Comparison of ENCODE assay signal across 29 mouse cellular contexts in the genomic region with DNA sequence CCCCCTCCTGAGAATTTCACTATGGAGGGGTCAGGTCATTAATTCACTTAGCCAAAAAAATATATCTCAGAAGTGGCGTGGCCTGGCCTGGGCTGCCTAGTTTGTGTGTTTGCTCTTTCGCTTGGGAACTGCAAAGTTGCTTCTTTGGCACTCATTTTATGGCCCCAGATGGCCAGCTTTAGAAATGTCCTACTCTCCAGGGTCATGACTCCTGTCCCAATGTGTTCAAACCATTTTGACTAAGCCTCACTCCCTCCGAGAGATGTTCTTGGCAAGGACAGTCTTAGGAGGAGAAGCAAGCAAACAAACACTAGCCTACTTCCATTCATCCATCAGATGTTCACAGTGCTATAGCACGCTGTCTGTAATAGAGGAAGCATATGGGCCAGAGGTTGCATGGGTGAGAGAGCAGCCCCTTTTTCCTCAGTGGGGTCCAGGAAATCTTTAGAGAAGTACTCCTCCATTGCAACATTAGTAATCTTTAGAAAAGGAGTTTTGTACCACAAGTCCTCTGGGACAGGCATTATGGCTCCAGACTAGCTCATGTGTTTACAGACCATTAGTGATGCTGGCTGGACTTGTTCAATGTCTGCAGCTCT. TPM values are rescaled to one million over a fixed set of nuclear protein-coding genes. Genes with fewer than 3 reads are reported as not detected.
DNase-seq lines count a peak whose midpoint lies in the region; ATAC-seq lines count a peak whose summit lies in the region.
"Had no signal": no experiment of that assay in that cellular context is flagged by ENCODE, and none has a peak within 500 bp of the region (broad histone marks: within the 10 kb centered on the region; RNA-seq: fewer than 3 reads in every experiment).

No protein-coding gene starts in this region.

- no peak overlapping the region for H3K9ac ChIP-seq in kidney, embryonic 14.5 days (ENCODE audit: low read depth, low read length)
- H3K9ac ChIP-seq in midbrain, embryonic 11.5 days (ENCODE audit: low read length): no peak overlapping the region
- H3K9ac ChIP-seq: embryonic facial prominence, embryonic 13.5 days; forebrain, embryonic 12.5 days; forebrain, embryonic 15.5 days; heart, embryonic 13.5 days; hindbrain, embryonic 13.5 days; intestine, embryonic 15.5 days had no signal

- H3K36me3 ChIP-seq in kidney, embryonic 14.5 days (ENCODE audit: control insufficient read depth, insufficient read depth, low read length): no peaks in the 10 kb centered on the region
- no peaks in the 10 kb centered on the region for H3K36me3 ChIP-seq in midbrain, embryonic 11.5 days (ENCODE audit: control insufficient read depth, insufficient read depth, low read length)
- H3K36me3 ChIP-seq: embryonic facial prominence, embryonic 10.5 days; embryonic facial prominence, embryonic 13.5 days; forebrain, embryonic 12.5 days; forebrain, embryonic 15.5 days; G1E; heart, embryonic 13.5 days; hindbrain, embryonic 10.5 days; hindbrain, embryonic 13.5 days; intestine, embryonic 15.5 days had no signal

- DNase-seq in heart, adult 18-20 months: peak; percentile 14 to 28
- no peak for DNase-seq in heart, postnatal 4 days
- DNase-seq in kidney, adult 11 months: peak; percentile 15
- DNase-seq in kidney, postnatal 4 days: no peak
- DNase-seq in kidney, postnatal 10 days: peak; percentile 11
- DNase-seq in midbrain, embryonic 11.5 days (ENCODE audit: low spot score, missing footprints): no peak
- DNase-seq: adrenal gland, adult 2 months; adrenal gland, postnatal 14 days; B cell, adult 2 months; cerebellum, adult 11 months; cerebellum, adult 2 months; cerebellum, adult 9-11 months; cerebellum, postnatal 36 days; embryo, embryonic 11 days; gastrocnemius, postnatal 25 days had no signal

- H3K9me3 ChIP-seq in kidney, embryonic 14.5 days (ENCODE audit: control insufficient read depth, low read length): no peaks in the 10 kb centered on the region
- no peaks in the 10 kb centered on the region for H3K9me3 ChIP-seq in midbrain, embryonic 11.5 days (ENCODE audit: control insufficient read depth, low read length)
- H3K9me3 ChIP-seq: embryonic facial prominence, embryonic 10.5 days; embryonic facial prominence, embryonic 13.5 days; forebrain, embryonic 12.5 days; forebrain, embryonic 15.5 days; heart, embryonic 13.5 days; hindbrain, embryonic 10.5 days; hindbrain, embryonic 13.5 days; intestine, embryonic 15.5 days had no signal

- no peaks in the 10 kb centered on the region for H3K4me1 ChIP-seq in kidney, embryonic 14.5 days (ENCODE audit: control insufficient read depth, insufficient read depth, low read length)
- no peaks in the 10 kb centered on the region for H3K4me1 ChIP-seq in midbrain, embryonic 11.5 days (ENCODE audit: control insufficient read depth, insufficient read depth, low read length)
- H3K4me1 ChIP-seq: embryonic facial prominence, embryonic 10.5 days; embryonic facial prominence, embryonic 13.5 days; hindbrain, embryonic 10.5 days; intestine, embryonic 15.5 days had no signal

- no peak for ATAC-seq in kidney, embryonic 14.5 days (ENCODE audit: low FRiP score, low TSS enrichment)
- peak; percentile 50 for ATAC-seq in granulocyte monocyte progenitor cell, adult 5-6 weeks (replicated peaks; ENCODE audit: poor library complexity, severe bottlenecking)
- ATAC-seq in midbrain, embryonic 11.5 days (ENCODE audit: low FRiP score): no peak
- ATAC-seq: forebrain, embryonic 15.5 days; hindbrain, embryonic 16.5 days; intestine, embryonic 15.5 days had no signal

- no peak overlapping the region for H3K4me2 ChIP-seq in kidney, embryonic 14.5 days (replicated peaks; ENCODE audit: low read depth, low read length)
- no peak overlapping the region for H3K4me2 ChIP-seq in midbrain, embryonic 11.5 days
- H3K4me2 ChIP-seq: embryonic facial prominence, embryonic 13.5 days; forebrain, embryonic 12.5 days; forebrain, embryonic 15.5 days; heart, embryonic 13.5 days; hindbrain, embryonic 13.5 days; intestine, embryonic 15.5 days had no signal

- no peaks in the 10 kb centered on the region for H3K27me3 ChIP-seq in kidney, embryonic 14.5 days (ENCODE audit: control insufficient read depth, insufficient read depth, low read length)
- H3K27me3 ChIP-seq in midbrain, embryonic 11.5 days (ENCODE audit: control insufficient read depth, insufficient read depth, low read length): no peaks in the 10 kb centered on the region
- H3K27me3 ChIP-seq: CH12.LX; embryonic facial prominence, embryonic 13.5 days; forebrain, embryonic 12.5 days; forebrain, embryonic 15.5 days; heart, embryonic 13.5 days; hindbrain, embryonic 13.5 days; intestine, embryonic 15.5 days had no signal

- H3K27ac ChIP-seq in kidney, embryonic 14.5 days (ENCODE audit: low read depth, low read length): no peak overlapping the region
- no peak overlapping the region for H3K27ac ChIP-seq in midbrain, embryonic 11.5 days (ENCODE audit: low read depth, low read length)
- H3K27ac ChIP-seq: embryonic facial prominence, embryonic 10.5 days; embryonic facial prominence, embryonic 13.5 days; forebrain, embryonic 12.5 days; forebrain, embryonic 15.5 days; heart, embryonic 13.5 days; hindbrain, embryonic 10.5 days; hindbrain, embryonic 13.5 days; intestine, embryonic 15.5 days had no signal

- no peak overlapping the region for H3K4me3 ChIP-seq in kidney, embryonic 14.5 days (ENCODE audit: low read length)
- H3K4me3 ChIP-seq in midbrain, embryonic 11.5 days (ENCODE audit: low read depth, low read length): no peak overlapping the region
- H3K4me3 ChIP-seq: embryonic facial prominence, embryonic 10.5 days; embryonic facial prominence, embryonic 13.5 days; erythroblast, embryonic 14.5 days; forebrain, embryonic 12.5 days; forebrain, embryonic 15.5 days; heart, embryonic 13.5 days; hindbrain, embryonic 10.5 days; hindbrain, embryonic 13.5 days; intestine, embryonic 15.5 days had no signal

- 58% methylated on average over 4 of the region's 4 CpGs for WGBS in kidney, embryonic 14.5 days
- WGBS in midbrain, embryonic 11.5 days: 75% methylated on average over 4 of the region's 4 CpGs

RNA-seq across cellular contexts. Expression of gene Fyb2, which starts 38.1 kb away (rescaled TPM):
- total RNA-seq in heart, adult 18-20 months (2021): not detected
- not detected for total RNA-seq in heart, postnatal 4 days (2021)
- polyA plus RNA-seq in kidney, embryonic 14.5 days (2014; fragmentation: Nextera tagmentation; extraction: Ambion mirVana): 0.66 and 0.79 TPM in 2 replicates
- total RNA-seq in granulocyte monocyte progenitor cell, adult 5-6 weeks (2014; fragmentation: Nextera tagmentation): 0.21 TPM in 1 of 2 replicates, not detected in the other
- not detected in 2 replicates for total RNA-seq in granulocyte monocyte progenitor cell, adult 5-6 weeks (2017)
- 0.07 TPM in 1 of 2 replicates, not detected in the other for polyA plus RNA-seq in midbrain, embryonic 11.5 days (2014; fragmentation: Nextera tagmentation; extraction: Ambion mirVana)
- polyA plus RNA-seq: adrenal gland, adult 2 months; erythroblast, embryonic 14.5 days; G1E had no signal

Comparison
In these comparisons a context has a peak if more than half of its experiments do, and no peak if none do; other contexts are left out.
1. DNase-seq: peak in heart, adult 18-20 months (2 of 2), kidney, adult 11 months (single experiment) and kidney, postnatal 10 days (single experiment); none in heart, postnatal 4 days (single experiment), kidney, postnatal 4 days (0 of 2) and midbrain, embryonic 11.5 days (single experiment).